Mouse (Mus musculus) midbrain, postnatal 0 days (tissue): Measurements from ENCODE around the gene Gm5617. TPM values are rescaled to one million over a fixed set of nuclear protein-coding genes. Genes with fewer than 3 reads are reported as not detected.
"Not testable (repeated sequence)": the region's sequence is repeated elsewhere in the genome, so short reads cannot be mapped to it uniquely, and the experiment has no call there.

Source experiments
- ATAC-seq: fragments of 200-750 bp; cut with Nextera tagmentation; 2 replicates; pipeline ENCODE4 v1.8.0; 2017; ENCODE audit warnings: moderate number of reproducible peaks, mild to moderate bottlenecking, moderate TSS enrichment, moderate library complexity; ENCODE audit not compliant: low FRiP score
- DNase-seq: peaks from one replicate; pipeline ENCODE4 v3.0.0-alpha.2; 2015; ENCODE audit warnings: low spot score
- H3K27ac ChIP-seq: fragments of 300-500 bp; sonication (generic); 2 replicates; pipeline ENCODE4 v1.5.1; 2014; ENCODE audit warnings: low read depth, mild to moderate bottlenecking, low read length, mixed read lengths
- H3K27me3 ChIP-seq: fragments of 300-500 bp; sonication (generic); 2 replicates; pipeline ENCODE4 v1.6.1; 2014; ENCODE audit warnings: low read length, control low read depth, mixed read lengths; ENCODE audit not compliant: insufficient read depth
- H3K36me3 ChIP-seq: fragments of 300-500 bp; sonication (generic); 2 replicates; pipeline ENCODE4 v1.6.1; 2014; ENCODE audit warnings: low read length, control low read depth, mixed read lengths; ENCODE audit not compliant: insufficient read depth
- H3K4me1 ChIP-seq: fragments of 300-500 bp; sonication (generic); 2 replicates; pipeline ENCODE4 v1.6.1; 2014; ENCODE audit warnings: mild to moderate bottlenecking, control low read depth, antibody characterized with exemption, low read length, mixed read lengths; ENCODE audit not compliant: insufficient read depth
- H3K4me2 ChIP-seq: fragments of 300-500 bp; sonication (generic); 2 replicates; pipeline ENCODE4 v1.6.1; 2014; ENCODE audit warnings: low read depth, mild to moderate bottlenecking, low read length, mixed read lengths; ENCODE audit not compliant: poor library complexity, severe bottlenecking
- H3K4me3 ChIP-seq: fragments of 300-500 bp; sonication (generic); 2 replicates; pipeline ENCODE4 v1.5.1; 2014; ENCODE audit warnings: low read depth, mild to moderate bottlenecking, low read length, moderate library complexity
- H3K9ac ChIP-seq: fragments of 300-500 bp; sonication (generic); replicated peaks from 2 replicates; pipeline ENCODE4 v1.6.1; 2014; ENCODE audit warnings: mild to moderate bottlenecking, low read length, moderate library complexity, mixed read lengths; ENCODE audit not compliant: poor library complexity, severe bottlenecking
- H3K9me3 ChIP-seq: fragments of 300-500 bp; sonication (generic); 2 replicates; pipeline ENCODE4 v1.6.1; 2016; ENCODE audit warnings: low read length, control low read depth
- CTCF ChIP-seq: IDR thresholded peaks from 2 replicates; pipeline ENCODE4 v1.5.1; 2016; ENCODE audit warnings: antibody characterized with exemption, mild to moderate bottlenecking
- WGBS: fragments of 180-500 bp; shearing (Covaris S2); extraction: QIAGEN DNeasy Blood & Tissue Kit; methylation state at CpG from one replicate; pipeline ENCODE4 v1.1.7; 2014; 5-methylcytosine and 5-hydroxymethylcytosine counted together
- polyA plus RNA-seq: library from polyadenylated mRNA; unstranded; fragments of >200 nt; fragmentation: Nextera tagmentation; extraction: Ambion mirVana; gene quantifications from 2 replicates; pipeline ENCODE4 v1.2.1, GENCODE M21; 2015
- total RNA-seq: library from RNA; depleted of rRNA; stranded (reverse); fragments of >200 nt; gene quantifications from 2 replicates; pipeline ENCODE4 v1.2.3, GENCODE M21; 2014

Gm5617 gene
- total and polyA plus RNA-seq, 2 experiments from 2014 or later, result 19.0 to 22.6 TPM

GRCm38 (mm10) chr9:48460720-48461119 lies 34.5 kb upstream of the Gm5617 start:
- Histone ChIP-seq H3K9me3 (peaks cover 6% of the 10 kb centered on the region; the same call in 1 of the 2 replicates), H3K4me1 (no peaks in the 10 kb centered on the region), H3K4me2 (no peak overlapping the region), H3K27me3 (no peaks in the 10 kb centered on the region), H3K27ac (no peak overlapping the region), H3K36me3 (no peaks in the 10 kb centered on the region), H3K4me3 (no peak overlapping the region), H3K9ac (no peak overlapping the region)
- WGBS, result 94% methylated on average over 8 of the region's 8 CpGs
- no peak for TF ChIP-seq CTCF
- ATAC-seq, result no peak
- no peak for DNase-seq

GRCm38 (mm10) chr9:48461545-48461944 lies 33.7 kb upstream of the Gm5617 start:
- 89% methylated on average over 3 of the region's 3 CpGs for WGBS
- no peak overlapping the region for H3K9ac ChIP-seq
- H3K27ac ChIP-seq, result no peak overlapping the region
- no peak for ATAC-seq
- H3K27me3 ChIP-seq, result no peaks in the 10 kb centered on the region
- H3K36me3 ChIP-seq, result no peaks in the 10 kb centered on the region
- DNase-seq, result no peak
- TF ChIP-seq CTCF, result no peak
- no peak overlapping the region for H3K4me3 ChIP-seq
- H3K4me2 ChIP-seq, result no peak overlapping the region
- no peaks in the 10 kb centered on the region for H3K4me1 ChIP-seq
- peaks cover 6% of the 10 kb centered on the region; the same call in 1 of the 2 replicates for H3K9me3 ChIP-seq

- no peak overlapping the region for H3K9ac ChIP-seq
- no peak for DNase-seq
- H3K36me3 ChIP-seq, result 0 out of 2 replicates have a peak, but pooled peaks cover 2% of the 10 kb centered on the region
- no peaks in the 10 kb centered on the region for H3K4me1 ChIP-seq
- no peak overlapping the region for H3K4me2 ChIP-seq
- H3K27me3 ChIP-seq, result no peaks in the 10 kb centered on the region
- peak; percentile 38 for TF ChIP-seq CTCF
- peaks cover 6% of the 10 kb centered on the region; the same call in 1 of the 2 replicates for H3K9me3 ChIP-seq
- no peak for ATAC-seq
- WGBS, result 95% methylated on average over 3 of the region's 3 CpGs
- H3K4me3 ChIP-seq, result no peak overlapping the region
- no peak overlapping the region for H3K27ac ChIP-seq
These were observed 29.6 kb upstream of the Gm5617 start for GRCm38 (mm10) chr9:48465671-48466070.

GRCm38 (mm10) chr9:48466804-48467203 lies 28.4 kb upstream of the Gm5617 start:
- peaks cover 6% of the 10 kb centered on the region; the same call in 1 of the 2 replicates for H3K9me3 ChIP-seq
- no peaks in the 10 kb centered on the region for H3K4me1 ChIP-seq
- peak; percentile 80 for TF ChIP-seq CTCF
- H3K27me3 ChIP-seq, result no peaks in the 10 kb centered on the region
- ATAC-seq (no peak), DNase-seq (no peak)
- H3K4me3 ChIP-seq, result no peak overlapping the region
- 57% methylated on average over 3 of the region's 3 CpGs for WGBS
- no peak overlapping the region for H3K4me2 ChIP-seq
- 0 out of 2 replicates have a peak, but pooled peaks cover 4% of the 10 kb centered on the region for H3K36me3 ChIP-seq
- H3K27ac ChIP-seq, result no peak overlapping the region
- no peak overlapping the region for H3K9ac ChIP-seq

GRCm38 (mm10) chr9:48467471-48467870 lies 27.8 kb upstream of the Gm5617 start:
- H3K9me3 ChIP-seq, H3K4me2 ChIP-seq, H3K36me3 ChIP-seq, H3K27me3 ChIP-seq, H3K4me3 ChIP-seq, H3K27ac ChIP-seq, H3K9ac ChIP-seq, DNase-seq, ATAC-seq, H3K4me1 ChIP-seq: not testable (repeated sequence)
- WGBS, result 98% methylated on average over 5 of the region's 5 CpGs

DNA sequence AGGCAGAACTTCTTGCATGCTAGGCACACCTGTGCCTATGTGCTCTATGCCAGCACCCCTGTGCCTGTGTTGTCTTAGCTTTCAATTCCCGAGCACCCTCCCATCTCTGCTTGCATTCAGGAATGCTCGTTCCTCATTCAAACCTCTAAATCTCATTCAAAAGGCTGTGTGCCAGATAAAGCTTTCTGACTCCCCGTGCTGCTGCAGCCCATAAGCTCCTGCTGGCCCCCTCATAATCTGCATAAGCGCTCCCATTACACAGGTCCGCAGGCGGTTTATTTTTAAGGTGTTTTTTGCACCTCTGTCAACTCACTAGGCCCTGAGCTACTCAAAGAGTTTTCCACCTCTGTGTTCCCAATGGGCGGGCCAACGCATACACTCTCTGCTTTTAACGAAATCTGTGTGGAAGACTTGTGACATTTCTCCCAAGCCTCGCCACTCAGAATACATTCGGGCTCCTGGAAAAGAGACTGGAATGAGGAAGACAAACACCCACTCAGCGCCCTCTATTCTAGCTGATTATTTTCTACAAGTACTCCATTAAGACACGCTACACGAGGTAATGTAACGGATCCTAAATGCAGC lies 22.7 kb upstream of the Gm5617 start:
- no peaks in the 10 kb centered on the region for H3K4me1 ChIP-seq
- no peak for TF ChIP-seq CTCF
- no peak overlapping the region for H3K4me3 ChIP-seq
- DNase-seq (no peak), ATAC-seq (no peak)
- no peaks in the 10 kb centered on the region for H3K27me3 ChIP-seq
- 81% methylated on average over 15 of the region's 15 CpGs for WGBS
- H3K9me3 ChIP-seq, result no peaks in the 10 kb centered on the region
- H3K9ac ChIP-seq, result no peak overlapping the region
- H3K27ac ChIP-seq, result no peak overlapping the region
- no peak overlapping the region for H3K4me2 ChIP-seq
- peaks cover 18% of the 10 kb centered on the region for H3K36me3 ChIP-seq
